Mouse (Mus musculus): ENCODE measurements around the gene Gm18336.
"Not testable (repeated sequence)": the region's sequence is repeated elsewhere in the genome, so short reads cannot be mapped to it uniquely, and the experiment has no call there.

The Gm18336 gene

GRCm38 (mm10) chrX:73398636-73399035, at the start of gene Gm18336:
Gene Gm18336 (minus strand): TSS chrX:73398736.
- DNase-seq (ENCODE audit: low spot score): not testable (repeated sequence)

GRCm38 (mm10) chrX:73441428-73441827, 42.9 kb upstream of the Gm18336 start:
- DNase-seq (ENCODE audit: low spot score): no peak

- DNase-seq (ENCODE audit: low spot score): no peak
Measured at GRCm38 (mm10) chrX:73435252-73435651, 36.7 kb upstream of the Gm18336 start, which contains the start of gene Trex2. Gene Trex2 (minus strand): TSS chrX:73435344.

GRCm38 (mm10) chrX:73432850-73433249, 34.3 kb upstream of the Gm18336 start:
- no peak for DNase-seq (ENCODE audit: low spot score)

GRCm38 (mm10) chrX:73430036-73430435, 31.5 kb upstream of the Gm18336 start:
- peak; percentile 18 for DNase-seq (ENCODE audit: low spot score)

- DNase-seq (ENCODE audit: low spot score): no peak
Measured at GRCm38 (mm10) chrX:73412767-73413166, 14.2 kb upstream of the Gm18336 start.

- DNase-seq (ENCODE audit: low spot score): no peak
Measured at GRCm38 (mm10) chrX:73410880-73411517, 12.5 kb upstream of the Gm18336 start, which contains the start of gene Zfp92. Gene Zfp92 (plus strand): TSS chrX:73411096.

- DNase-seq (ENCODE audit: low spot score): no peak
Measured at GRCm38 (mm10) chrX:73401616-73402015, 3.1 kb upstream of the Gm18336 start.

- no peak for DNase-seq (ENCODE audit: low spot score)
Measured at GRCm38 (mm10) chrX:73400951-73401350, 2.4 kb upstream of the Gm18336 start.

GRCm38 (mm10) chrX:73396446-73396845, 2.1 kb downstream of the Gm18336 start:
- DNase-seq (ENCODE audit: low spot score): no peak

- DNase-seq (ENCODE audit: low spot score): no peak
Measured at GRCm38 (mm10) chrX:73391481-73391880, 7.1 kb downstream of the Gm18336 start.

GRCm38 (mm10) chrX:73384924-73385323, 13.6 kb downstream of the Gm18336 start:
- no peak for DNase-seq (ENCODE audit: low spot score)

- no peak for DNase-seq (ENCODE audit: low spot score)
Measured at GRCm38 (mm10) chrX:73384419-73384818, 14.1 kb downstream of the Gm18336 start.

GRCm38 (mm10) chrX:73363291-73363690, 35.2 kb downstream of the Gm18336 start:
- no peak for DNase-seq (ENCODE audit: low spot score)

GRCm38 (mm10) chrX:73356719-73357118, 41.8 kb downstream of the Gm18336 start:
- no peak for DNase-seq (ENCODE audit: low spot score)

- DNase-seq (ENCODE audit: low spot score): no peak
Measured at GRCm38 (mm10) chrX:73356163-73356562, 42.4 kb downstream of the Gm18336 start.

All from embryo, embryonic 10.5 days (tissue).